8 mouse cellular contexts compared by ENCODE assay signal in the genomic region with DNA sequence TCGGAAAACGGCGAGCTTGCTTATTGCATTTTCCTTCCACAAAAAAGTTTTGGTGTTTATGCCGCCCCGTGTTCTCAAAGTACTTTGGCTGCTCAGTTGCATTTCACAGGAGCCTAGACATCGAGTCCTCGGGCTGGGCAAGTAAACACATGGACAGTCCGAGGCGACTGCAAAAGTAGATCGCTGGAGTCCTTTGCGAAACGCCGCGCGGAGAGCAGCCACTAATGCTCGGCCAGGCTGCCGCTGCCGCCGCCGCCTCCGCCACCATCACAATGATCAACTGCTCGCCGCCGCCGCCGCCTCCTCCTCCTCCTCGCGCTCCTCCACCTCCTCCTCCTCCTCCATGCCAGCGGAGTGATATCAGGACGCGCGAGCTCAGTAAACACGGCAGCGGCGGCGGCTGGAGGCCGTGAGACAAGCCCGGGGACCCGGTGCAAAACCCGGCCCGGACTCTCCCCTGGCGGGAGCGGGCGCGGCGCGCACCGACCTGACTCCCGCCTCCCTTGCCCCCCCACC. TPM values are rescaled to one million over a fixed set of nuclear protein-coding genes. Genes with fewer than 3 reads are reported as not detected.
DNase-seq lines count a peak whose midpoint lies in the region; ATAC-seq lines count a peak whose summit lies in the region.

Gene Maml3 (minus strand): TSS at position 441 of the 516 bp plus-strand sequence.

- peak within 1 kb of the TSS; percentile 93 to 99 for H3K27ac ChIP-seq in heart, embryonic 14.5 days (replicated peaks in 1 of 2; ENCODE audit: control insufficient read depth in 1 of 2, insufficient read depth in 1 of 2, low read depth in 2 of 2, low read length in 2 of 2)
- H3K27ac ChIP-seq in liver, embryonic 13.5 days: peak within 1 kb of the TSS; percentile 86
- H3K27ac ChIP-seq in stomach, embryonic 14.5 days (ENCODE audit: low read length): peak within 1 kb of the TSS; percentile 98

- H3K4me3 ChIP-seq in heart, embryonic 14.5 days (ENCODE audit: control insufficient read depth in 1 of 2, insufficient read depth in 1 of 2, low read depth in 1 of 2, low read length in 2 of 2): peak within 1 kb of the TSS; percentile 61 to 62
- H3K4me3 ChIP-seq in liver, embryonic 13.5 days (replicated peaks): peak within 1 kb of the TSS; percentile 73
- H3K4me3 ChIP-seq in stomach, embryonic 14.5 days (ENCODE audit: low read depth, low read length): peak within 1 kb of the TSS; percentile 87

- peak; percentile 81 to 83 for DNase-seq in CD8-positive naive resting alpha-beta T cell, adult 2 months (ENCODE audit: low read depth in 2 of 2, low spot score in 2 of 2)
- peak; percentile 54 for DNase-seq in c-Kit-negative CD71-positive TER-119-positive erythroid progenitor cells, embryonic 14.5 days (ENCODE audit: low read depth, low spot score)
- DNase-seq in fibroblast of lung, adult 2 months (ENCODE audit: low read depth): peak; percentile 49
- peak; percentile 96 for DNase-seq in kidney, postnatal 10 days
- peak; percentile 86 for DNase-seq in liver, embryonic 13.5 days
- DNase-seq in natural killer cell, adult 2 months (ENCODE audit: low spot score in 2 of 2): peak; percentile 73 to 87

- no peaks in the 10 kb centered on the region for H3K27me3 ChIP-seq in heart, embryonic 14.5 days (ENCODE audit: control insufficient read depth, insufficient read depth, low read length)
- no peaks in the 10 kb centered on the region for H3K27me3 ChIP-seq in liver, embryonic 13.5 days
- H3K27me3 ChIP-seq in stomach, embryonic 14.5 days (ENCODE audit: control insufficient read depth, insufficient read depth, low read length): no peaks in the 10 kb centered on the region

- peak; percentile 18 for ATAC-seq in heart, embryonic 14.5 days (ENCODE audit: insufficient number of reproducible peaks, insufficient read depth, low FRiP score, low read depth)
- peak; percentile 54 for ATAC-seq in liver, embryonic 13.5 days (ENCODE audit: low read depth)
- peak; percentile 43 for ATAC-seq in stomach, embryonic 14.5 days (ENCODE audit: insufficient number of reproducible peaks, insufficient read depth, low FRiP score, low read depth)

- no peaks in the 10 kb centered on the region for H3K9me3 ChIP-seq in heart, embryonic 14.5 days (ENCODE audit: control insufficient read depth, low read length)
- H3K9me3 ChIP-seq in liver, embryonic 13.5 days (replicated peaks): no peaks in the 10 kb centered on the region
- H3K9me3 ChIP-seq in stomach, embryonic 14.5 days (ENCODE audit: control insufficient read depth, low read depth, low read length): no peaks in the 10 kb centered on the region

- peaks cover 0 to 7% of the 10 kb centered on the region in 2 experiments; a peak in 2 of 4 replicates for H3K4me1 ChIP-seq in heart, embryonic 14.5 days (ENCODE audit: control insufficient read depth in 2 of 2, insufficient read depth in 2 of 2, low read length in 2 of 2)
- H3K4me1 ChIP-seq in liver, embryonic 13.5 days (replicated peaks): peaks cover 38% of the 10 kb centered on the region
- peaks cover 7% of the 10 kb centered on the region for H3K4me1 ChIP-seq in stomach, embryonic 14.5 days (ENCODE audit: control insufficient read depth, insufficient read depth, low read length)

- peak within 1 kb of the TSS; percentile 98 for H3K4me2 ChIP-seq in heart, embryonic 14.5 days (ENCODE audit: low read length)
- H3K4me2 ChIP-seq in liver, embryonic 13.5 days: peak within 1 kb of the TSS; percentile 96
- H3K4me2 ChIP-seq in stomach, embryonic 14.5 days (replicated peaks; ENCODE audit: low read depth, low read length): peak within 1 kb of the TSS; percentile 84

- peak within 1 kb of the TSS; percentile 82 for H3K9ac ChIP-seq in heart, embryonic 14.5 days (ENCODE audit: low read length)
- H3K9ac ChIP-seq in liver, embryonic 13.5 days: peak within 1 kb of the TSS; percentile 79
- H3K9ac ChIP-seq in stomach, embryonic 14.5 days (replicated peaks; ENCODE audit: low read depth, low read length): peak within 1 kb of the TSS; percentile 94

- no peaks in the 10 kb centered on the region for H3K36me3 ChIP-seq in heart, embryonic 14.5 days (ENCODE audit: control insufficient read depth, insufficient read depth, low read length)
- no peaks in the 10 kb centered on the region for H3K36me3 ChIP-seq in liver, embryonic 13.5 days
- H3K36me3 ChIP-seq in stomach, embryonic 14.5 days (ENCODE audit: control insufficient read depth, insufficient read depth, low read length): no peaks in the 10 kb centered on the region

- under 1% methylated on average over 33 of the region's 49 CpGs for WGBS in heart, embryonic 14.5 days
- 0% methylated on average over 39 of the region's 49 CpGs for WGBS in liver, embryonic 13.5 days (ENCODE audit: insufficient replicate concordance)
- under 1% methylated on average over 46 of the region's 49 CpGs for WGBS in stomach, embryonic 14.5 days

RNA-seq across cellular contexts. Expression of gene Maml3, which starts in this region (rescaled TPM):
- 2.8 and 2.9 TPM in 2 replicates for polyA plus RNA-seq in heart, embryonic 14.5 days (2014; fragmentation: Nextera tagmentation; extraction: Ambion mirVana)
- polyA plus RNA-seq in liver, embryonic 13.5 days (2015; fragmentation: Nextera tagmentation; extraction: Ambion mirVana): 0.69 and 1.1 TPM in 2 replicates
- 8.6 and 9.3 TPM in 2 replicates for polyA plus RNA-seq in stomach, embryonic 14.5 days (2014; fragmentation: Nextera tagmentation; extraction: Ambion mirVana)

Comparison
In these comparisons a context has a peak if more than half of its experiments do, and no peak if none do; other contexts are left out.
1. Peak in every context shown above with its lines: DNase-seq, ATAC-seq, H3K4me3 ChIP-seq and H3K27ac ChIP-seq.